Mouse (Mus musculus): ENCODE data around the gene Hectd3.

Hectd3 gene

DNA sequence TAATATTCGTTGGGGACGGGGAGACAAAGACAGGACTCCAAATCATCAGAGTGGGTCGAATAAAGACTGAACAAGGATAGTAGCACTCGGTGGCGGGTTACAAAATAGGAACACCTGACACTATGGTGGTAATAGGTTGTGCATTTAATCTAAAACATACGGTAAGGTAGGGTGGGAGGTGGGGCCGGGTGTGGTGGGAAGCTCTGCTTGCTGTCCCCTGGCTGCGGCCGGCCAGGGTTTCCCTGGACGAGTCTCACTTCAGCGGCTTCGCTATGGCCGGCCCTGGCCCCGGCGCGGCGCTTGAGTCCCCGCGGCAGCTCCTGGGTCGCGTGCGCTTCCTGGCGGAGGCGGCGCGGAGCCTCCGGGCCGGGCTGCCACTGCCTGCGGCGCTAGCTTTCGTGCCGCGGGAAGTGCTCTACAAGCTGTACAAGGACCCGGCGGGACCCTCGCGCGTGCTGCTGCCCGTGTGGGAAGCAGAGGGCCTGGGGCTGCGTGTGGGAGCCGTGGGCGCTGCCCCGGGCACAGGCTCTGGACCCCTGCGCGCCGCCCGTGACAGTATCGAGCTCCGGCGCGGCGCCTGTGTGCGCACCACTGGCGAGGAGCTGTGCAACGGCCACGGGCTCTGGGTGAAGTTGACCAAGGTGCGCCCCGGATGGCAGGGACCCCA, at the start of gene Hectd3:
Gene Hectd3 (plus strand): TSS at position 187 of the 667 bp plus-strand sequence.
- CTCF ChIA-PET = no interaction called here

DNA sequence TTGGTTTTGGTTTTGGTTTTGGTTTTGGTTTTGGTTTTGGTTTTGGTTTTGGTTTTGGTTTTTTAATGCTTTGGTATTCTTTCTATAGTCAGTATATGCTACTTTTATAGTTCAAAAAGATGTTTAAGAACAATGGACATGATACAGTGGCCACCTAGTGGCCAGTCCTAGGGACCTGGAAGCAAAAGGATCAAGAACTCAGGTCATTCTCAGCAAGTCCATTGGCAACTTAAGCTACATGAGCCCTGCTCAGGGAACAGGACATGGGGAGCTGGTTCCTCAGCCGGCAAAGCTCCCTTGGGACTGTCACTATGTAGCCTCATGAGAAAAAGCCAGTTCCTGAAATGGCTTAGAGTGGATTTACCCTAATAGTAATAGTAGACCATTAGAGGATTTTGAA, 43.5 kb upstream of the Hectd3 start:
- CTCF ChIA-PET = no interaction called here

DNA sequence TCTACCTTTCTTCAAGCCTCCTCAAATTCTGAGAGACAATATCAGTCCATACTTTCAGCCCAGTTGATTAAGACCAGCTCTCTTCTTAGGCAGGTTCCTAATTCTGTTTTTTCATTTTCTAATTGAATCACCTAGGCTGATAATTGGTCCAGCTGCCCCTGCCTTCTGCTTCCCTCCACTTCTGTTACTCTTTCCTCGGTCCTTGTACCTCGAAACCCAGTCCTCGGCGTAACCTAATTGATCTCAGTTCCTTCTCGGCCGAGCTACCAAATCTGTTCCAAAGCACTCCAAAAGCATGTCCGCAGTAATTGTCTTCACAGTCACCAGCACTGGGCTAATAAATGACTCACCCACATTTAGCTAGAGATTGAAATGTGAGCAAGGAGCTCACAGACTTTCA, 40.2 kb upstream of the Hectd3 start:
- CTCF ChIA-PET = no interaction called here

DNA sequence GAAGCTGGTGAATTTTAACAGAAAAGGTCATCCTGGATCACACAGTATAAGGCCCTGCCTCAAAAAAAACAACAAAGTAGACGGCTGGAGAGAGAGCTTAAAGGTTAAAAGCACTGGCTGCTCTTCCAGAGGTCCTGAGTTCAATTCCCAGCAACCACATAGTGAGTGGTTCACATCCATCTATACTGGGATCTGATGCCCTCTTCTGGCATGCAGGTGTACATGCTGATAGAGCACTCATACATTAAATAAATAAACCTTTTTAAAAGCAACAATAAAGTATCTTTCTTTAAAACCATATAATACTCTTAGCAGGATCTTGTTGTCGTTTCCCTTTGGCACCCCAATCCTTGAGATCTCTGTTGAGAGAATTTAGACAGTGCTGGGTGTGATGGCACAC, 18.6 kb upstream of the Hectd3 start:
- CTCF ChIA-PET = no interaction called here

DNA sequence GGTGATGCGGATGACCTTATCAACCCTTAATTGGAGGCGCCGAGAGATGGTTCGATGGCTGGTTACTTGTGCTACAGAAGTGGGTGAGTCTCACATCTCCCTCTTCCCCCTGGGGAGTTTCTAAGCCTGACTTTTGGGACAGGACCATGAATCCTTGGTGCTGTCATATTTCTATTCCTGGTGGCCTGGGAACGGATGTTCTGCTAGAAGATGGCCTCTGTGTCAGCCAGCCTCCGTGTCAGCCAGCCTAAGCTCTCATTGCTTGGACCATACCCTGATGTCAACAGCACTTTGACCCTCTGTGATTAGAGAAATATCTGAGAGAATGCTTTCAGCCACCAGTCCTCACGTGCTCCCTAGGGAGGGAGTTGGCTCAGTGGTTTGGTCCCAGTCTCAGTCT, 9.4 kb upstream of the Hectd3 start:
- CTCF ChIA-PET = no interaction called here

DNA sequence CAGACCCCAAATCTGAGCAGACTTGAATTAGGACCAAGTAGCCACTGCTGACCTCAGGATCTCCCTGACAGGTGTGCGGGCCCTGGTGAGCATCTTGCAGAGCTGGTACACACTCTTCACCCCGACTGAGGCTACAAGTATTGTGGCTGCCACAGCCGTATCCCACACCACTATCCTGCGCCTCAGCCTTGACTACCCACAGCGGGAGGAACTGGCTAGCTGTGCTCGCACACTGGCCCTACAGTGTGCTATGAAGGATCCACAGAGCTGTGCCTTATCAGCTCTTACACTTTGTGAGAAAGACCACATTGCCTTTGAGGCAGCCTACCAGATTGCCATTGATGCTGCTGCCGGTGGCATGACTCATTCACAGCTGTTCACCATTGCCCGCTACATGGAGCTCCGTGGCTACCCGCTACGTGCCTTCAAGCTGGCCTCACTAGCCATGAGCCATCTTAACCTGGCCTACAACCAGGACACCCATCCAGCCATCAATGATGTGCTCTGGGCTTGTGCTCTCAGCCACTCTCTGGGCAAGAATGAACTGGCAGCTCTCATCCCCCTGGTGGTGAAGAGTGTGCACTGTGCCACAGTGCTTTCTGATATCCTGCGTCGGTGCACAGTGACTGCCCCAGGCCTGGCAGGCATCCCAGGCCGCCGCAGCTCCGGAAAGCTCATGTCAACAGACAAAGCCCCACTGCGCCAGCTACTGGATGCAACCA, 8.6 kb upstream of the Hectd3 start:
- CTCF ChIA-PET = interaction anchor here (1.1 kb wide), 1 partner anchor 159 kb away, joined by 3 read pairs; no protein-coding TSS in a partner anchor

DNA sequence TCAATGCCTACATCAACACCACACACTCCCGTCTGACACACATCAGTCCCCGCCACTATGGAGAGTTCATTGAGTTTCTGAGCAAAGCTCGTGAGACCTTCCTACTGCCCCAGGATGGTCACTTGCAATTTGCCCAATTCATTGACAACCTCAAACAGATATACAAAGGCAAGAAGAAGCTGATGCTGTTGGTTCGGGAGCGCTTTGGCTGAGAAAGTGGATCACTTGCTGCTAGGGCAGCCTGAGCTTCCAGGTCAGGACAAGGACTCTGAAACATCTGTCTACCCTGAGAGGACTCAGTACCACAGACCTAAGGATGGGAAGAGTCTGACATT, 8.0 kb upstream of the Hectd3 start:
- CTCF ChIA-PET = interaction anchor here (1.1 kb wide), 1 partner anchor 159 kb away, joined by 3 read pairs; no protein-coding TSS in a partner anchor

DNA sequence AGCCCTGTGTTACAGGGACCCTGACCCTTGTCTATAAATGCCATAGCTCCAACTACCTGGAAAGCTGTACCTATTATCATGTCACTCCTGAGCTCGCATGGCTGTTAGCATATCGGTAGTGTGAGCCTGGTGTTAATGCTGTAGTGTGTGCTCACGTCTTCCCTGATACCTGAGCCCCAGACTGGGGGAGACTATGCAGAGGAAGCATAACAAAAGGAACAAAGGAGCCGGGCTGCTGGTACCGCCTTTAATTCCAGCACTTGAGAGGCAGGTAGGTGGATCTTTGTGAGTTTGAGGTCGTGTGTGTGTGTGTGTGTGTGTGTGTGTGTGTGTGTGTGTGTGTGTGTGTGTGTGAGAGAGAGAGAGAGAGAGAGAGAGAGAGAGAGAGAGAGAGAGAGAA, 5.4 kb upstream of the Hectd3 start:
- CTCF ChIA-PET = no interaction called here

DNA sequence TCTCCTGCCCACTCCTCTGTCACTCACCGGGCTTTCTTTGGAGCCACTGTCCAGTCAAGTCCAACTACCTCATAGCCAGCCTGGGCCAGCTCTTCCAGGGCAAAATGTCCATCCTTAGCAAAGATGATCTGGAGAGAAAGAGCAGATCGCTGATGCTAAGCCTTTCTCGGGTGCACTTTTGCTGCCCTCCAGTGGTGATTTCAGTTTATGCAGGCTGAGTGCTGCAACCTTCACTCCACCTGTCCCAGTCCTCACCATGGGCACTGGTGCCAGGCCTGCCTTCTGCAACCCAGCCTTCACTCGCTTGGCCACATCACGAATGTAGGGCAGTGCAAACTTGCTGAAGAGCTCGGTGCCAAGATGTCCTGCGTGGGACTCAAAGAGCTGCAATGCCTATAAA, 3.8 kb upstream of the Hectd3 start:
- CTCF ChIA-PET = no interaction called here

DNA sequence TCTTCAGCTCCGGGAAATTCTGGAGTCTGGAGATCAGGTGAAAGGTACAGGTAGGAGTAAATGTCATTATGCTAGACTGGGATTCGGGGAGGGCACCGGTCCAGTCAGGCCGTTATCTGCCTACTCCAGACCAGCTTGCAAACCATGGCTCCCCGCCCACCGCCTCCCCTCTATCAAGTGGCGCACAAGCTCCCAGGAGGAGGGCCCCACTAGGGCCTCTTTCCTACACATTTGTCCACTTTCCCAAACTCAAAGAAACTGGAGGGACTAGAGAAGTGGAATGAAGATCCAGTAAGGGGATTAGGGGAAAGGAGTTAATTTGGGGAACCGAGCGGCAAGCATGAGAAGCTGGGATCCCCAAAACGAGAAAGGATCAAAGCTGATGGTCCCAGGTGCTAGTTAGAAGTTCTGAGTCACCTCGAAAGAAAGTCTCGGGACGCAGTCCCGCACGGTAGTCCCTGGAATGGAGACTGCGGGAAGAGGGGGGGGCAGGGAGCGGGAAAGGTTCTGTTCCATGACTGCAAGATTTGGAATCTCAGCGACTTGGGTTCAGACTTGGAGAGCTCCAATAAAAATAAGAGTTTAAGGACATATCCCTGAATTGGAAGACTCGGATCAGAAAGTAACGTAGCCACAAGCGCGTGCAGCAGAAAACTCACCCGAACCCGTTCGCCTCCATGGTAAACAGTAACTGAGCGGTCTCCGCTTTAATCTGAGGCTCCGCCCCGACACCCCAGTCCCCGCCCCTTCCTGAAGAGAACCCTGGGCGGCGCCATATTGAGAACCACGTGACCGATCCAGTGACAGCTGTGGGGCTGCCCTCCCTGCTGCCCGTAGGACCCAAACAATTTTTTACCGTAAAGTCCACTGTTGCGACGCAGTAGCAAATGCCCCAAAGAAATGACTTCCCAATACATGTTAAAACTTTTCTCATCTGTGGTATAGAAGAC, 1.2 kb upstream of the Hectd3 start, which contains the start of gene Urod:
Gene Urod (minus strand): TSS at position 742 of the 950 bp plus-strand sequence.
- CTCF ChIA-PET = interaction anchor here (1.0 kb wide), 1 partner anchor 162 kb away, joined by 4 read pairs; the partner anchor contains the start of gene Rps8

DNA sequence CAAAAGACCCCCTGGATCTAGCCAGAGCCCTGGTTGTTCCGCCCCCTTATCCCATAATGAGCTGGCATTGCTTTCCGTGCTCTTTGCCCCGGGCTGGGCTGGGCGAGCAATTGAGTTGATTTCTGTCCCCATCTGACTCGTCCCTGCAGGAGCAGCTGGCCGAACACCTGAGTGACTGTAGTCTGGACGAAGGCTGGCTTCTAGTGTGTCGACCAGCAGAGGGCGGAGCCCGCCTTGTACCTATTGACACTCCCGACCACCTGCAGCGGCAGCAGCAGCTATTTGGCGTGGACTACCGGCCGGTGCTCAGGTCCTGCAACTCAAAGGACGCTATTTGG, 650 bp downstream of the Hectd3 start:
- CTCF ChIA-PET = no interaction called here

DNA sequence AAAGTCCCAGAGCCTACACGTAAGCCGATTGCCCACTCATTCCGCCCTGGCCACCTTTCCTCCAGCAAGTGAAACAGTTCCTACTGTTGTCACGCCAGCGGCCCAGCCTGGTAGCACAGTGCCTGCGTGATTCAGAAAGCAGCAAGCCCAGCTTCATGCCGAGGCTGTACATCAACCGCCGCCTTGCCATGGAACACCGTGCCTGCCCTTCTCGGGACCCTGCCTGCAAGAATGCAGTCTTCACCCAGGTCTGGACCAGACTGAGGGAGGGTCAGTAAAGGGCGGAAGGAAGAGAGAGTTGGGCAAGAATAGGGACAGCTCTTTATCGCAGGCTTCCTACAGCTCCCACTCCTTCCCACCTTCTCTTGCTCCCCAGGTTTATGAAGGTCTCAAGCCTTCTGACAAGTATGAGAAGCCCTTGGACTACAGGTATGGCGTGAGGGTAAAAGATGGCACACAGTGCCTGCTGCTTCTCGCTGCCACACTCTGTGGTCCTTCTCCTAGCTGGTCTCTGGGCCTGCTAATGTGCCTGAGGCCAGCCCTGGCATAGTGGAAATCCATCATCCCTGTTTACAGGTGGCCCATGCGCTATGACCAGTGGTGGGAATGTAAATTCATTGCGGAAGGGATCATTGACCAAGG, 4.5 kb downstream of the Hectd3 start:
- CTCF ChIA-PET = no interaction called here

DNA sequence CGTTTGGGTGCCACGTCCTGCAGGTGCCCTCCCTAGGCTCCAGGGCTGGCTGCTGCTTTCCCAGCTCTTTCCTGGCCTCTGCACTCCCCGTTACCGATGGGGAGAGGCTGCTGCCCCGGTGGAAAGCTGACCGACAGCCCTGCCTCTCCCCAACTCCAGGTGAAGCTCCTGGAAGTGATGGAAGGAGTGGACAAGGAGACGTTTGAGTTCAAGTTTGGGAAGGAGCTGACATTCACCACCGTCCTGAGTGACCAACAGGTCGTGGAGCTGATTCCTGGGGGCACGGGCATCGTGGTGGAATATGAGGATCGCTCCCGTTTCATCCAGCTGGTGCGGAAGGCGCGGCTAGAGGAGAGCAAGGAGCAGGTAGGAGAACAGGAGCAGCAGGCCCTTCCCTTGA, 6.8 kb downstream of the Hectd3 start:
- CTCF ChIA-PET = no interaction called here

DNA sequence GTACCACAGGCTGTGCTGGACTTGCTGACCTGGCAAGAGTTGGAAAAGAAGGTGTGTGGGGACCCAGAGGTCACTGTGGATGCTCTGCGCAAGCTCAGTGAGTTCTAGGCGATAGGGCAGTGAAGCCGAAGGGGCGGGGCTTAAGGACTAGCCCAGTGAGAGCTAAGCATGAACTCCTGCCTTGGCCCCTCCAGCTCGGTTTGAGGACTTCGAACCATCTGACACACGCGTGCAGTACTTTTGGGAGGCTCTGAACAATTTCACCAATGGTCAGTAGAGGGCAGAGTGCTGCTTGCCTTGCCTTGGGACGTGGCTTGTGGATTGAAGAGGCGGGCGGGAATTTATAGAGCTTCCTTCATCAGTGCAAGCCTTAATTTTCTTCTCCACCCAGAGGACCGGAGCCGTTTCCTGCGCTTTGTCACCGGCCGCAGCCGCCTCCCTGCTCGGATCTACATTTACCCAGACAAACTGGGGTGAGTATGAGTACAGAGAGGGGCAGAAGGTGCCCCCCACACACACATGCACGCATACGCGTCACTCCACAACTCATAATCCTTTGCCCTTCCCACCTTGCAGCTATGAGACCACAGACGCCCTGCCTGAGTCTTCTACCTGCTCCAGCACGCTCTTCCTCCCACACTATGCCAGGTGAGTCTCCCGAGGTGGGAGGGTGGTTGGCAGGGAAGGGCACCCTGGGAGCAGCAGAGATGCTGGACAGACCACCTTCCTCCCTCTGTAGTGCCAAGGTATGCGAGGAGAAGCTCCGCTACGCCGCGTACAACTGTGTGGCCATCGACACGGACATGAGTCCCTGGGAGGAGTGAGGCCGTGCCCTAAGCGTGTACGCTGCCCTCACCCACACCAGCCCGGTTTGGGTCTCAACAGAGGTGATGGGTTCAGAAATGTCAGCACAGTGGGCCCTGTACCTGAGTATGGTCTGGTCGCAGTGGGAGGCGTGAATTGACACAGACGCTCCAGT, 7.7 kb downstream of the Hectd3 start:
- CTCF ChIA-PET = interaction anchor here (0.5 to 0.7 kb wide), 2 partner anchors 89 to 138 kb away, joined by 3 to 6 read pairs; no protein-coding TSS in a partner anchor

DNA sequence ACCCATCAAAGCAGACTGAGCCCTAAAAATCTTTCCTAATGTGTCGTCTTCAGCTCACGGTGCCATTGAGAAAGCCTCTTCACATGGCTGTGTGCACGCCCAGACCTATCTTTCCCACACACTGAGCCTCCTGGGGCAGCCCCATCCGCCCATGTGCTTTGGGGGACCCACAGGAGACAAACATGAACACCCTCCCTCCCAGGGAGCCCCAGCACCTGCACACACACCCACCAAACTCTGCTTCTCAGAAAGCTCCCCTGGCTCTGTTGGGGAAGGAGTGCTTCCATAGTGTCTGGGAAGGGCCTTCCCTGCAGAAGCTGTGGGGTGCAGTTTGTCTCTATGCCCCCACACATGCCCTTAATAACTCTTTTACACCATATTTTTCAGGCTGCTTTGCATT, 9.5 kb downstream of the Hectd3 start:
- CTCF ChIA-PET = no interaction called here

DNA sequence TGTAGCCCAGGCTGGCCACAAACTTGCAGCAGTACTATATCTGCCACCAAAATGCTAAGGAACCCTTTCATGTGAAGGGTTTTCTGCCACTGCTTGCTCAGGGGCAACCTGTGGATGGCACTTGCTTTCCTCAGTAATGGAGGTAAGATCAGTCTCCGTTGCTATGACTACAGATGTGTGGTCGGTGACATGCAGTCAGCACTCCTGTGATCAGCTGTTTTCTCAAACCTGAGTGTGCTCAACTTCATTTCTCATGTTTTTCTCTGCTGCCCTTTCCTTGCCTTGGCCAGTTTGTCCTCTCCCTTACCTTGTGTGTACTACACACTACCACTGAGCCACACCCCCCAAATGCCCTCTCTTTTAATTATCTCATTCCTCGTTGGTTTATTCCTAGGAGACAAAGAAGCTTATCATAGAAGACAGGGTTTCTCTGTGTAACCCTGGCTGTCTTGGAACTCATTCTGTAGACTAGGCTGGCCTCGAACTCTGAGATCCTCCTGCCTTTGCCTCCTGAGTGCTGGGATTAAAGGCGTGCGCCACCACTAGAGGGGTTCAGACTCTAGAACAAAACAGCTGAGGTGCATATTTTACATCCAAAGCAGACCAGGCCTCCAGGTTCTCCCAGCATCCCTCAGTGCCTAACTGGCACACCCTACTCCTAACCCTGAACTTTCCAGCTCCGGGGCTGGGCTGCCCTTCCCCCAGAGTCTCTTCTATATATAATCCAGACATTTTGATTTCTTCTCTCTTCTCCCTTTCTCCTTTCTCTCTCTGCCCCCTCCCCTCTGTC, 10.7 kb downstream of the Hectd3 start:
- CTCF ChIA-PET = no interaction called here

DNA sequence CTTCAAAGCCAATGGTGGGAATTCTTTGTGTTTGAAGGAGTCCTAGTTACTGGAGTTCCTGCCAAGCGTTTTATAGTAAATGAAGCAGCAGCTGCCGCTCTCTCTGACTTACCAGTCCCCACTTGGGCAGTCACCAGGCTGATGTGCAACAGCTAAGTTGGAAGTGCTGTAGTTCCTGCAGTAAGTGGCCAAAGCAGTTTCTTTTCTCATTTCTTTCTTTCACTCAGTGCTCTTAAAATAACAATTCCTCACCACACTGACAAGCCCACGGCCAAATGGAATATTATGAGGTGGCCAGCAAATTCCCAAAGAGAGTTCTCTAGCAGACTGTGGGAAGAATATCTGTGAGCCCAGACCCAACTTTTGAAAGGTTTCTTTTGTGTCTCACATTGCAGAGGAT, 11.9 kb downstream of the Hectd3 start:
- CTCF ChIA-PET = no interaction called here

DNA sequence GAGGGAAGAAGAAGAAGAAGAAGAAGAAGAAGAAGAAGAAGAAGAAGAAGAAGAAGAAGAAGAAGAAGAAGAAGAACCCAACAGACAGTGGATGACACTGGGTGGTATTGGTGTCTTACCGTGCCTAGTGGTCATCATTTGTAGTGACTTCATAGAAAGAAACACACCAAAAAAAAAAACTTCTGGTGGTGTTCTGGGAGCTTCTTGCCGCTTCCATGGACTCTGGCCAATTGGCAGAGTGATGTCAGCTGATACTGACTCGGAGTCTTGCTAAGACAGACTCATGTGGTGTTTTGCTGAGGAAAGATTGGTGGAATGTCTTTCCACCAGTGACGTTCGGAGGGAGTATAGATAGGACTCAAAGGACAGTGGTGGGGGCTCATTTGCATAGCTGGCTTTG, 15.1 kb downstream of the Hectd3 start:
- CTCF ChIA-PET = interaction anchor here (0.6 to 1.0 kb wide), 2 partner anchors 13 to 146 kb away, joined by 3 to 7 read pairs; no protein-coding TSS in a partner anchor

DNA sequence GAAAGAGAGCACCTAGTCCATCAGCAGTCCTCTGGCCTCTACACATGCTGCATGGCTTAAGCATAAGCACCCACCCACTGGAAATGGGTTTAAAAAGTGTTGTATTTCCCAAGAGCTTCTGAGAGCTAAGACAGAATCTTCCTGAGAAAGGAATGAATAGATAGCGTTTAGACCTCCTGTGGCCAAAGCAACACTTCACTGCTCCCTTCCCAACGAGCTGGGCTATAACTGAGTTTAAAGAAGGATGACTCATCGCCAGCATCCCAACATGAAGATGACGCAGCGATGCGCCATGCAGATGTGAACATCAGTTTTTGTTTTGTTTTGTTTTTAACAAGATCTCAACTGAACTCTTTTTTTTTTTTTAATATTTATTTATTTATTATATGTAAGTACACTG, 18.5 kb downstream of the Hectd3 start:
- CTCF ChIA-PET = no interaction called here

DNA sequence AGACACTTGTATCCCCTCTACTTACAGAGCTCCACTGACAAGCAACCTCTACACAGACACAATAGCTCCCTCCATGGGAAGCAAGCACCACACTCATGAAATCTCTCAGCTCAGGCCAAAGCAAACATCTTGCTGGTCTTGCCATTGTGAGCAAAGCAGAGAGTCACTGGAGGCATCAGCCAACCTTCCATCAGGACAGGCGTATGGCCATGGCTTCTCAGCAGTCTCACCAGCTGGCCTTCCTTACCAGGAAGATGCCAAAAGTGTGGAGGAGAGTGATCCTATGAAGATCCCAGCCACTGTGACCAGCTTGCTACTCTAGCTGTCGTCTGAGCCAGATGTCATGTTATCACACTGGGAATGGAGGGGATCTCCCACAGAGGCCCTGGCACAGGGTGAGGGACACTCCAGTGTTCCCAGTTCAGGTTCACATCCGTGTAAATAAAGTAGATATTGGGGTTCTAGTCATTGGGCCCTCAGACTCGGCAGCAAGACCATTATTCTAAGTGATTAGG, 19.8 kb downstream of the Hectd3 start:
- CTCF ChIA-PET = interaction anchor here (0.7 kb wide), 1 partner anchor 200 kb away, joined by 3 read pairs; no protein-coding TSS in a partner anchor

Measured in spleen, embryonic (tissue).